Mouse (Mus musculus) left cerebral cortex, postnatal 25 days (tissue): ENCODE measurements around the gene Elane. TPM values are rescaled to one million over a fixed set of nuclear protein-coding genes. Genes with fewer than 3 reads are reported as not detected.
A peak's percentile ranks its signal among the peaks of the same experiment; 100 is the strongest.

Source experiments
- DNase-seq, 2 experiments: peaks; one replicate each; pipeline ENCODE4 v3.0.0; 2022; ENCODE audit warnings: low spot score in 2 of 2, mixed read lengths in 1 of 2
- intact Hi-C: fragments of 180-260 bp; cut with DNase I; formaldehyde crosslinking; loops from one replicate; pipeline ENCODE4 v1.15.1; 2025
- total RNA-seq, 2 experiments: library from RNA; stranded (reverse); gene quantifications; 2 replicates each; pipeline ENCODE4 v1.2.3; 2021

Gene Elane
- total RNA-seq, 2 experiments from 2014 or later, result not detected

DNA sequence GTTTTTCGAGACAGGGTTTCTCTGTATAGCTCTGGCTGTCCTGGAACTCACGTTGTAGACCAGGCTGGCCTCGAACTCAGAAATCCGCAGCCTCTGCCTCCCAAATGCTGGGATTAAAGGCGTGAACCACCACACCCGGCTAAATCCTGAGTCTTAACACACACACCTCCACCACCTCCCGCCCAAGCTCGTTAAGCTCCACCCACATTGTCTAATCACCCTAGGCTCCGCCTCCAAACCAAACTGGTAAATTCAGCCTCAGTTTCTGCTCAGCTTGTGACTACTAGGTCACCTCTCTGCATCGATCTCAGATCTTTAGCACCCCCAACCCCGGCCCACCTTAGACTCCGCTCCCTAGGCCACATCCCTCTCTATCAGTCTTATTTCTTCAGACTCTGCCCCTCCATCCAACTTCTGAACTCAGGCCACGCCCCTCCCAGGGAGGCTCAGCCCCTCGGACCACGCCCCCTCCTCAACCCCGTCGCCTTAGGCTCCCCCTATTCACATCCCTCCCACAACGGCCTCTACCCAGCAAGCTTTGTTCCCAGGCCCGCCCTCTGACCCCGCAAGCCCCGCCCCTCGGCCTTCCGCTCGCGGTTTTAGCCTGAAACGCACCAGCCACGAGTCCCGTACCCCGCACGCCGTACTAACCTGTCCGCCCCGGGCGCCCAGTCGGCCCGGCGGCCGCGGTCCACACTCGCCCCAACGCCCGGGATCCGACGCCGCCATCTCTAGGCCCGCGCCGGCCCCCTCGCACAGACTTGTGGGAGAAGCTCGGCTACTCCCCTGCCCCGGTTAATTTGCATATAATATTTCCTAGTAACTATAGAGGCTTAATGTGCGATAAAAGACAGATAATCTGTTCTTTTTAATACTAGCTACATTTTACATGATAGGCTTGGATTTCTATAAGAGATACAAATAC, 22.4 kb downstream of the Elane start, which contains the start of gene Med16:
Med16 (minus strand) TSS at position 757 of the 925 bp plus-strand sequence.
- intact Hi-C loops, result no loop called here

DNA sequence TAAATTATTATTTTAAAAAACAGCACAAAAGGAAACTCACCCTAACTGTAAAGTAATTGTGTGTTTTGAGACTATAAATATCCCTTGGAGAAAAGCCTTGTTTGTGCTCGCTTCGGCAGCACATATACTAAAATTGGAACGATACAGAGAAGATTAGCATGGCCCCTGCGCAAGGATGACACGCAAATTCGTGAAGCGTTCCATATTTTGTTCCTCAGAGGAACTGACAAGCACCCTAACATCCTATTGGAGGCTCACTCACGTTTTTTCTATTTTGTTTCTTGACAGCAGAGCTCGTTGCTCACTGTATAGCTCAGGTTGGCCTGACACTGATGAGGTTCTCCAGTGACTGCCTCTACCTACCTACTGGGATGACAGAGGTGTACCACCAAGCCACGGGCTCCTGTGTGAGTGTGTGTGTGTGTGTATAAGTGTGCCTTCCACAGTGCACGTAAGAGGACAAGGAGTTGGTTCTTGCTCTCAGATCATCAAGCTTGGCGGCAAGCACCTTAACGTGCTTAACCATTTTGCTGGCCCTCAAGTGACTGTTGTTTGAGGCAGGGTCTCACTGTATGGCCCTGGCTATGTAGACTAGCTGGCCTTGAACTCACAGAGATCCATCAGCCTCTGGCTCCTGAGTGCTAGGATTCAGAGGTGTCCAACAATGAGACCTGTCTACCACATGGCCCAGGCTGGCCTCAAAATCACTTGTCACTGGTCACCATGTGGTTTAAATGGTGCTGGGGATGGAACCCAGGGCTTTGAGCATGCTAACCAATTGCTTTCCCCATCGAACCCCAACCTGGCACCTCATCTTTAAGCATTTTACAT, 23.3 kb downstream of the Elane start:
- intact Hi-C loops, result no loop called here

More for the DNA sequence above, 22.4 kb downstream of the Elane start, which contains the start of gene Med16:
- peak; percentile 93 to 96 for DNase-seq

DNA sequence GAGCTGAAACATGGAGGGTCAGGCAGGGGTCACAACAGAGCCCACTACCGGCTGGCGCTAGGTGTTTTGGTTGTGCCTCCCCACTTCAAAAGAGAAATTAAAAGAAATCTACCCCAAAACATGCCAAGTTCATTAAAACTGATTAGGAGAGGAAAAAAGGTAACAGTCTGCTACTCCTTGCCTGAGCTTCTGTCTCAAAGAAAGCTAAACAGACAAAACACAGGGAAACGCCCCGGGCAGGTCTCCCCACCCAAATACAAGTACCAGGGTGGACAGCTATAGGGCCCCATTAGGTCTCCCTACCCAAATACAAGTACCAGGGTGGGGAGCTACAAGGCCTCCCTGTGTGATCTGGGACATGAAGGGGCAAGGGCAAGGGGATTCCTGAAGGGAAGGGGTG, 24.5 kb downstream of the Elane start, which contains the start of gene Gm26602:
Gm26602 (plus strand) TSS at position 301 of the 400 bp plus-strand sequence.
- DNase-seq, result no peak
- intact Hi-C loops, result no loop called here

More for the DNA sequence above, 23.3 kb downstream of the Elane start:
- DNase-seq, result peak; percentile 56 to 87

DNA sequence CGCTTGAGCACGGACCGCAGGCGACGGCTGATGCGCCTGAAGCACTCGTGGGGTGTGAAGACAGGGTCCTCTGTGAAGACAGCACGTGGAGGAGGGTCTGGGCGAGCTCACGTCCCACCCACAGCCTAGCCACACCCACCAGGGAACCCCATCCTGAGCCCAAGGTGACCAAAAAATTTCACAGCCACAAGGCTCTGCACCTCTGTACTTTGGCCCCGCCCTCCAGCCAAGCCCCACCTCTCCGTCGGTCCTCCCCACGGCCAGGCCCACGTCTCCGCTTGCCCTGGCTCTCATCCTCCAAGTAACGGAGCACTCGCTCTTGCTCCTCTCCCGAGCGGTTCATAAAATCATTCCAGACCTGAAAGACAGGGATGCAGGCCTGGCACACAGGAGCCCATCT, 26.4 kb downstream of the Elane start:
- DNase-seq, result no peak
- intact Hi-C loops, result no loop called here

DNA sequence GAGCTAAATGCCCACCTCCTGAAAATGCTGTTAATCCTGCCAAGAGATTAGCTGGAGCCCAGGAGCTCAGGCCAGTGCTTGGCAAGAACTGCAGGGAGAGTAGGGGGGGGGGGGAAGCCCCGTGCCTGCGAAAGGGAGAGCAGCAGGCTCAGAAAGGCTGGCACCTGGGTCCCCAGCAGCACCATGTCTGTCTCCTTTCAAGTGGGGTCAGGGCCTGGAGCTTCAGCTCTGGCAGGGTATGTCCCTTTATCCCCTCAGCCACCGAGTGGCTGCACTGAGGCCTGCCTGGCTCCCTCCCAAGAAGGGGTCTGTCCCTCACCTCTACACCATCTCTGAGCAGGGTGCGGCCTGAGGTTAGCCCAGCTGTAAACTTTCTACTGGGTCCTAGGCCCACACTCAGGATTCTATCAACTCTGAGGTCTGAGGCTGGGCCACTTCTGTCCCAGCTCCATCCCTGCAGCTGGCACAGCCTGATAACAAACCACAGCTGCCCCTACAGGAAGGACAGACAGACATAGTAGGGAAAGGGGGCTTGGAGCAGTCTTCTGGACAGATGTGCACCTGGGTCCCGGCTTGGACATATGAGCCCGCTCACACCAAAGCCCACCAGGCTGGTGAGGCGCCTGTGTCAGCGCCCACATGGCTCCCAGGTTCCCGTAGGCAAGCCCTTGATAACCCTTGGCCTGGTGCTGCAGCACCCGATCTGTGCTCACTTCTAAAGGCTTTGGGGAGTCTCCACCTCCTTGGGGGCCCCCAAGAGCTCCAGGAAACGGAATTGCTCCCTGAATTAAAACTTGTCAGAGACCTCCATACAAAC, 28.3 kb downstream of the Elane start:
- DNase-seq, result no peak
- intact Hi-C loops, result no loop called here

DNA sequence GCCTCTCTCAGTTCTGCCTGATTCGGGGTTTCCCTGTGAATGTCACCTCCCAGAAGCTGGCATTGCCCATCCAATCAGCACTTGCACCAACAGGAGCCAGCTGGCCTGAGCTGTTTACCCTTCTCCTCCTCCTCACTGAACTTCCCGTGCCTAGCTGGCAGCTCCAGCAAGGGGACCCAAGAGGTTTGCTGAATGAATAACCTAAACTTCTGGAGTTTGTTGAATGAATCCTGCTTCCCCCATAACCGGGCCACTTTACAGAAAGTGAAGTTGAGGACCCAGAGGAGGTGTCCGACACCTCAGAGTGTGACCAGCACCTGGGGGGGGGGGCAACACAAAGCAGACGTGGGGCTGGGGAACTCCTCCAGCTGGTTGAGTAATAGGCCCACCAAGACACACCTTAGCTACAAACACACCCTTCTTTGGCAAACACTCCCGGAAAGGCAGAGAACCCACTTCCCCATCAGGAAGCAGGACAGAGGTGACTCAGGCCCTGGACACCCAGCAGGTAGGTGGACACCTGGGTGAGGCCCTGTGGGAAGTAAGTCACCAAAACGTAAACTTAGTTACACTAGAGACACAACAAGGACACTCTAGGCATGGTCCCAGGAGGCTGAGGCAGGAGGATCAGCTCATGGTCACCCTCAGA, 29.0 kb downstream of the Elane start:
- intact Hi-C loops, result no loop called here
- no peak for DNase-seq

DNA sequence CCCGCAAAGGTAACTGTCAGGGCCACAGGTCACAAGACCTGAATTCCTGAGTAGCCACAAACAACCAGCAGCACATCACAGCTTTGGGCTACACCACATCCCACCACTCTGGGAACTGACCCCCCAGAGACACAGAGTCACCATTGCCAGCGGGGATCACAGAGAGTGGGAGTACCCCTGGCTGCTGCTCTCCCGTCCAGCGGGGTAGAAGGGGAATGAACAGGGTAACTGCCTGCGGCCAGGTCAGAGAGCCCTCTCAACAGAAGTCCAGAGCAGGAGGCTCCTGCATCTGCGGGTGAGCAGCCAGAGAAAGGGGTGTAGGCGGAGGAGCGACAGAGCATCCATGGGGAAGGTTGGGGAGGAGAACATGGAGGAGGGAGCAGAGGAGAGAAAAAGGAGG, 30.0 kb downstream of the Elane start:
- intact Hi-C loops, result no loop called here
- peak in 1 of 2 experiments; percentile 53 for DNase-seq

DNA sequence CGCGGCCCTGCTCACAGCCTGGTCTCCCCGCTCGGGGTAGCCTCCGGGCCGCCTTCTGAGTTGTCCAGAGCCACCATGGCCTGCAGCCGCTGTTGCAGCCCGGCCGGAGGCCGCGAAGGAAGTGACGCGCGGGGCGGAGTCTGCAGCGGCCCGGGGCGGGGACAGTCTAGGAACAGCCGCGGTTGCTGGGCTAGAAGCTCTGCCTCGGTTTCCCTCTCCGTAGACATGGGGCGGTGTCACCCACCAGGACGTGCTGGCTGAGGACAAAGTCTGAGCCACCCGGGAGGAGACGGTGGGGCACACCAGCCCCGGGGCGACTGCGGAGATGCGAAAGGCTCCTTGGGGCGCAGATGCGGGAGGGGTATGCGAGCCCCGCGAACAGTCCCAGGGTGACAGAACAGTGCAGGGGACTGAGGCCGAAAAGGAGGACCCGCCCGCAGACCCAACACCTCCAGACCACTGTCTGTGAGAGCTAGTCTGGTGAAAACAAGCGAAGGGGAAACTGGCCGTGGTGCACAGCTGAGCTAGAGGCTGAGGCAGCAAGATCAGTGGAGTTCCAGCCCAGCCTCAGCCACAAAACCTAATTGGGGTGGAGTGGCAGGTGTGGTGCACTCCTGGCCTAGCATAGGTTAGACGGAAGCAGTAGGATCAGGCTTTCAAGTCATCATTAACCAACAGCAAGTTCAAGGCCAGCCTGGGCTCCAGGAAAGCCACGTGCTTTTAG, 30.9 kb downstream of the Elane start, which contains the start of gene Kiss1r:
Kiss1r (plus strand) TSS at position 164 of the 724 bp plus-strand sequence.
- intact Hi-C loops, result no loop called here
- DNase-seq, result peak; percentile 85 to 86

DNA sequence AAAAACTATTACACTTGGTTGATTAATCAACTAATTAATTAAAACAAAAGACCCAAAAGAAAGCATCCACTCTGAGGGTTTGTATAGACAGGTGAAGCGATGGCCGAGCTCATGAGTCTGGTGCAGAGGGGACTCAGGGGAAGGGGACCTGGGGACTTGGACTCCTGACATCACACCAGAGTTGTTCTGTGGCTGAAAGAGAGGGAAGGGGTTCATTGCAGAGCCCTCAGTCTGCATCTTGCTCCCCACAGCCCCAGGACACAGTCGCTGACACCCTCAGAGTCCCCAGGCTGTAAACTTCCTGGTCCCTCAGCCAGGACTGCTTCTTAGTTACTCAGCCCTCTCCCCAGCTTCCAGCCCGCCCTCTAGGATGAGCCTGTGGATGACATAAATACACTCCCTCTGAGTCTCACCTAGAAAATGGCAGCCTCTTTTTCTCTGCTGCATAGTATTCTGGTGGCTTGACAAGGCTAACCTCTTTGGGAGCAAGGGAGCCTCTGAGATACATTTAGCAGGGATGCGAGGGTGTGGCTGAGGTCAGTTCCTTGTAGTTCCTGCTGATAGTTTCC, 31.6 kb downstream of the Elane start:
- intact Hi-C loops, result no loop called here
- no peak for DNase-seq

DNA sequence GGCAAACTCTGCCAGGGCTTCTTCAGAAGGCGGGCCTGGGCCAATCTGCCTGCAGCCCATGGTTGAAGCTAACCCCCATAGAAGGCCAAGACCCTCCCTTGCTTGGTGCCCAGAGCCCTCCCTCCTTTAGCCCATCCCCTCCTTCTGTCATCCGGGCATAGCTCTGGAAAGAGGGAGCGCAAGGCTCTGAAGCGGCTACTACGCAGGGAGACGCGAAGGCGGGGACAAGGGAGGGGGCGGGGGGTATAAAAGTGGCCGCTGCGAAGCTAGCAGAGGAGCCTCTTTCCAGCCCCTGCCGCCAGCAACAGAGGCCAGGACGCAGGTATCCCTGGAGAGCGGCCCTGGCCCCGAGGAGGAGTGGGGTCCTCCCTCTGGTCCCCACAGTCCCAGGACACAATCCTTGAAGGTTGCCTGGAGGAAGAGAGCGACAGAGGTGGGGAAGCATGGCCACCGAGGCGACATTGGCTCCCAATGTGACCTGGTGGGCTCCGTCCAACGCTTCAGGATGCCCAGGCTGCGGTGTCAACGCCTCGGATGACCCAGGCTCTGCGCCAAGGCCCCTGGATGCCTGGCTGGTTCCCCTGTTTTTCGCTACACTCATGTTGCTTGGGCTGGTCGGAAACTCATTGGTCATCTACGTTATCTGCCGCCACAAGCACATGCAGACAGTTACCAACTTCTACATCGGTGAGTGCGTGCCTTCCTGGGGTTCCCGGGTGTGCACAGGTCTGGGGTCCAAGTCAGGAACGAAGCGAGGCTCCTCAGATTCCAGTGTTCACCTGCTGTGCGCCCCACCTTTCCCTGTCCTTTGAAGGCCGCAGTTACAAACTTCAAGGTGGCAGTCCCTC, 32.4 kb downstream of the Elane start:
- intact Hi-C loops, result no loop called here
- DNase-seq, result no peak

DNA sequence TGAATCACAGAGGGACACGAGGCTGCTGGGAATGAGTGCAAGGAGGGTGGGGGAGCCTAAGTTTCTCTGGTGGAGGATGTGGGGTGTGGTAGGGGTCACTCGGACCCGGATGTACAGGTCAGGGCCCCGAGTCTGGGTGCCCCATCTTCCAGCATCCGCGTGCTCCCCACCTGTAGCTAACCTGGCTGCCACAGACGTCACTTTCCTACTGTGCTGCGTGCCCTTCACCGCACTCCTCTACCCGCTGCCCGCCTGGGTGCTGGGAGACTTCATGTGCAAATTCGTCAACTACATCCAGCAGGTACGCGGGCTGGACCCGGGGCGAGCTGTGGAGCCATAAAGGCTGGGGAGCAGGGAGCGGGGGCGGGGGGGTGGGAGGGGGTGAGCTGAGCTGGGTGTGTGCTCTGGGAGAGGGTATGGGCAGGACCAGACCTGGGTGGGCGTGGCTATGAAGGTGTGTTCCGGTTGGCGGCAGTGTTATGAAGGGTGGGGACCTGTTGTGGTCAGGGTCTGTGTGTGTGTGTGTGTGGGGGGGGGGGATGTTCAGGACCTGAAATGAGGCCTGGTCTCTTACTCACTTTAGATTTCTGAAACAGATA, 33.3 kb downstream of the Elane start:
- no peak for DNase-seq

DNA sequence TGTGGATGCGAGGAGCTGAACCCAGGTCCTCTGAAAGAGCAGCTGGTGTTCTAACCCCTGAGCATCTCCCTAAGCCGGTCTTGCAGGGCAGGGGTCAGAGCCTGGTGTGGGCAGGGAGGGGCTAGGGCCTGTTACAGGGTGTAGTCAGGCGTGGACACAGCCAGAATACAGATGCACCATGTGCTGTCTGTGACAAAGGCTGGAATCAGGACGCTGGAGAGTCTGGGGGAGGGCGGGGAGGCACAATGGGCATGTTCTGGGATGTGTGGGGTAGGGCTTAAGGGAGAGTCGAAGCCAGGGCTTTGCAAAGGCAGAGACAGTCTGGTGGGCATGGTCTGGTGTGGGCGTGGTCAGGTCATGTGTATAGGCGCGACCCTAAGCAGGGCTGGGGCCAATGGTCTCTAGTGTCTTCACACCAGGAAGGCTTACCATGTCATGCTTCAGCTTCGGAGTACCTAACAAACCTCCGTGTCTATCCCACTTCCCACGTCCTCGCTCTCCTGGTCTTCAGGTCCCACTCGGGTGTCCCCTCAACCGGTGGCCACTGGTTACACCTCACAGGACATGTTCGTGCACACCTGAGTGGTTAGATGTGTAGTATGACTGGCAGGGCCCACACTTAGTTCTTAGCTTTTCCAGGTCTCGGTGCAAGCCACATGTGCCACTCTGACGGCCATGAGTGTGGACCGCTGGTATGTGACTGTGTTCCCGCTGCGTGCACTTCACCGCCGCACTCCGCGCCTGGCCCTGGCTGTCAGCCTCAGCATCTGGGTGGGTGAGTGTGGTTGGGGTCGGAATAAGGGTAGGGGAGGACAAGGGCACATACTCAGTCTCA, 34.2 kb downstream of the Elane start:
- no peak for DNase-seq
- intact Hi-C loops, result no loop called here

More for the DNA sequence above, 33.3 kb downstream of the Elane start:
- intact Hi-C loops, result no loop called here

DNA sequence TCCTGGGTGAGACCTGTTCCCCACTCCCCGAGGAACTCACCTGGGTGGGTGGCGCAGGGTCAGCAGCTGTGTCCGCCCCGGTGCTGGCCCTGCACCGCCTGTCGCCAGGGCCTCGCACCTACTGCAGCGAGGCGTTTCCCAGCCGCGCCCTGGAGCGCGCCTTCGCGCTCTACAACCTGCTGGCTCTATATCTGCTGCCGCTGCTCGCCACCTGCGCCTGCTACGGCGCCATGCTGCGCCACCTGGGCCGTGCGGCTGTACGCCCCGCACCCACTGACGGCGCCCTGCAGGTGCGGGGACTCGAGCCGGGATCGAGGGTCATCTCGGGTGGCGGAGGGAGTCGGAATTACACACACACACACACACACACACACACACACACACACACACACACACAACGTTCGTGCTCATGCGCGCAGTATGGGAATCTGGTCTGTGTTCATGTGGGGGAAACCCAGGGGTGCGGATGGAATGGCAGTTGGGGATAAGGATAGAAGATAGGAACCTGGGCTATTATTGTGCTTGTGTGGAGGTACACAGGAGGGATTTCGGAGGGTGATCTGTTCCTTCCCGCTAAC, 35.0 kb downstream of the Elane start, which contains the start of gene R3hdm4:
R3hdm4 (minus strand) TSS at position 251 of the 578 bp plus-strand sequence.
- no peak for DNase-seq
- intact Hi-C loops, result no loop called here

DNA sequence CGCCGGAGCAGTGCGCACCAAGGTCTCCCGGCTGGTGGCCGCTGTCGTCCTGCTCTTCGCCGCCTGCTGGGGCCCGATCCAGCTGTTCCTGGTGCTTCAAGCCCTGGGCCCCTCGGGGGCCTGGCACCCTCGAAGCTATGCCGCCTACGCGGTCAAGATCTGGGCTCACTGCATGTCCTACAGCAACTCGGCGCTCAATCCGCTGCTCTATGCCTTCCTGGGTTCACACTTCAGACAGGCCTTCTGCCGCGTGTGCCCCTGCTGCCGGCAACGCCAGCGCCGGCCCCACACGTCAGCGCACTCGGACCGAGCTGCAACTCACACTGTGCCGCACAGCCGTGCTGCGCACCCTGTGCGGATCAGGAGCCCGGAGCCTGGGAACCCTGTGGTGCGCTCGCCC, 35.5 kb downstream of the Elane start:
- intact Hi-C loops, result no loop called here

More for the DNA sequence above, 35.5 kb downstream of the Elane start:
- DNase-seq, result no peak
